Mouse (Mus musculus) cortical plate, adult 2 months (tissue): ENCODE measurements at regions not wholly inside any gene's neighbourhood (a gene's known extent, or its start where the extent isn't known, plus 50 kb on each side); places are given as distances from the start of the nearest gene placed in this dataset.

ENCODE experiments used
- CTCF ChIP-seq: fragments of 200-500 bp; IDR thresholded peaks from 2 replicates; pipeline ENCODE4 v1.5.1; 2011; ENCODE audit warnings: mild to moderate bottlenecking, control low read depth, low read length; ENCODE audit not compliant: insufficient read depth; ENCODE audit errors: extremely low read depth
- POLR2A ChIP-seq: fragments of 200-500 bp; IDR thresholded peaks from 2 replicates; pipeline ENCODE4 v1.6.1; 2011; ENCODE audit warnings: mild to moderate bottlenecking, low read length, control low read depth; ENCODE audit not compliant: insufficient read depth; ENCODE audit errors: extremely low read depth

- TF ChIP-seq CTCF (no peak), POLR2A (no peak)
Observed at GRCm38 (mm10) chr14:123096086-123096485, 112.3 kb upstream of the Tmtc4 start.
